ENCODE assay signal across 22 mouse cellular contexts in the genomic region with DNA sequence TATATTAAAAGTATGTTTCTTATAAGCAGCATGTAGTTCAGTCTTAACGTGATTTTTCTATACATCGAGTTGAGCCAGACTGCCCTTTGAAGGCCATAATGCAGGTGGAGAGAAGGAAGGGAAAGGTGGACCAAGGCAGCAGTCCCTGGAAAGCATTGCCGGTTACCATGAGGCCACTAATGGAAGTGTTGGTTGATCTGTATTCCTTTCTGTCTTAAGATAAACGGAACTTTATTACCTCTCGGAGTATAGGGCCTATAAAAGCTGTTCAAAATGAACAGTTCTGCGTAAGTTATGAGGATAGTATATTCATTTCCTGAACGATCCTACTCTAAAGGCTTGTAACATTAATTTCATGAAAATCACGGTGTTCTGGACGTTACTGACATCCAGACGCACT. TPM values are rescaled to one million over a fixed set of nuclear protein-coding genes. Genes with fewer than 3 reads are reported as not detected.
"Had no signal": no experiment of that assay in that cellular context is flagged by ENCODE, and none has a peak within 500 bp of the region (broad histone marks: within the 10 kb centered on the region; RNA-seq: fewer than 3 reads in every experiment).

No protein-coding gene starts in this region.

- H3K4me3 ChIP-seq: lung, embryonic 15.5 days; megakaryocyte, embryonic 14.5 days; midbrain, embryonic 13.5 days; midbrain, embryonic 15.5 days; neural tube, embryonic 12.5 days; stomach, embryonic 15.5 days had no signal

- H3K27me3 ChIP-seq: lung, embryonic 15.5 days; midbrain, embryonic 13.5 days; midbrain, embryonic 15.5 days; neural tube, embryonic 12.5 days; stomach, embryonic 15.5 days had no signal

- H3K27ac ChIP-seq: lung, embryonic 15.5 days; macrophage; midbrain, embryonic 13.5 days; midbrain, embryonic 15.5 days; neural tube, embryonic 12.5 days; stomach, embryonic 15.5 days; stomach, postnatal 0 days had no signal

- ATAC-seq: liver, postnatal 0 days; lung, postnatal 0 days; midbrain, embryonic 13.5 days; midbrain, embryonic 15.5 days had no signal

- H3K4me2 ChIP-seq: lung, embryonic 15.5 days; midbrain, embryonic 11.5 days; midbrain, embryonic 13.5 days; midbrain, embryonic 15.5 days; neural tube, embryonic 12.5 days; stomach, embryonic 15.5 days had no signal

- H3K36me3 ChIP-seq: midbrain, embryonic 13.5 days; midbrain, embryonic 15.5 days; neural tube, embryonic 12.5 days; stomach, embryonic 15.5 days had no signal

- H3K9me3 ChIP-seq: lung, embryonic 15.5 days; megakaryocyte, embryonic 14.5 days; midbrain, embryonic 13.5 days; midbrain, embryonic 15.5 days; neural tube, embryonic 12.5 days; stomach, embryonic 15.5 days had no signal

- DNase-seq: liver, postnatal 0 days; lung, adult 2 months; lung, postnatal 14 days; lung, postnatal 36 days; right cerebral cortex, postnatal 14 days; thymus, postnatal 14 days; thymus, postnatal 36 days had no signal

- H3K9ac ChIP-seq: liver, postnatal 0 days; lung, embryonic 15.5 days; midbrain, embryonic 13.5 days; midbrain, embryonic 15.5 days; neural tube, embryonic 12.5 days; stomach, embryonic 15.5 days had no signal

- H3K4me1 ChIP-seq: lung, embryonic 15.5 days; megakaryocyte, embryonic 14.5 days; midbrain, embryonic 13.5 days; midbrain, embryonic 15.5 days; neural tube, embryonic 12.5 days; stomach, embryonic 15.5 days had no signal

RNA-seq across cellular contexts. Expression of a gene that starts 10.3 kb away (rescaled TPM):
- polyA plus RNA-seq: liver, postnatal 0 days; lung, adult 2 months; lung, postnatal 0 days; macrophage; midbrain, embryonic 11.5 days; midbrain, embryonic 15.5 days; midbrain, postnatal 0 days; neural tube, embryonic 14.5 days; spleen, adult 2 months; testis, adult 2 months; thymus, postnatal 0 days had no signal
